Mouse (Mus musculus) liver, postnatal 0 days (tissue): ENCODE results near the gene Kif26b.

ENCODE experiments used
- CTCF ChIP-seq: sonication (generic); IDR thresholded peaks from 2 replicates; pipeline ENCODE4 v1.5.1; 2016; ENCODE audit warnings: antibody characterized with exemption, low read depth
- EP300 ChIP-seq: IDR thresholded peaks from 2 replicates; pipeline ENCODE4 v1.6.1; 2016; ENCODE audit warnings: antibody characterized with exemption, low read depth, mild to moderate bottlenecking

DNA sequence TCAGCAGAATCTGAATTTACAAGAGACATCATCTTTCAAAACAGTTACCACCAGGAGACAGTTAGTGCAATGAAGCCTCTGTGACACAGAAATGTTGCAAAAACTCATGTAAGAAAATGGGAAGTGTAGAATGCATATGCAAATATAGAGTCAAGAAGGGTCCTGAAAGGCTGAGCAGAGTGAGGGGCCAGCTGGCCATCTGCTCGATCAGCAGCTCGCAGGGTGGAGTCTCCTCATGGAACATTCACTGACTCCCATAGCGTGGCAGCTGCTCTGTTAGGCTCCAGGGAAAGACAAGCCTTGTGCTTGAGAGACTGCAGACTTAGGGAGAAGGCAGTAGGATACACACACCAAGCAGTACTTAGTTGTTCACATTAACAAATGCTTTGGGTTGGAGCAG lies 39.8 kb upstream of the Kif26b start:
- TF ChIP-seq CTCF = no peak
- 0 out of 2 replicates have a peak, but pooled peaks have one; percentile 8 for TF ChIP-seq EP300
